Mouse (Mus musculus) liver, adult 2 months (tissue): Measurements from ENCODE around the gene Macrod1.

ENCODE experiments used
- CTCF ChIP-seq: fragments of 200-500 bp; IDR thresholded peaks from 2 replicates; pipeline ENCODE4 v1.5.1; 2011; ENCODE audit warnings: low read depth, low read length, control low read depth
- POLR2A ChIP-seq: fragments of 200-500 bp; IDR thresholded peaks from 2 replicates; pipeline ENCODE4 v1.6.1; 2011; ENCODE audit warnings: low read length, control low read depth; ENCODE audit not compliant: insufficient read depth; ENCODE audit errors: extremely low read depth

GRCm38 (mm10) chr19:7205753-7206736 is 149.4 kb downstream of the Macrod1 start, which contains the start of gene Otub1:
- TF ChIP-seq CTCF (no peak), POLR2A (peak; percentile 77)
